Mouse (Mus musculus): Measurements from ENCODE around the gene Zfp839.

DNA sequence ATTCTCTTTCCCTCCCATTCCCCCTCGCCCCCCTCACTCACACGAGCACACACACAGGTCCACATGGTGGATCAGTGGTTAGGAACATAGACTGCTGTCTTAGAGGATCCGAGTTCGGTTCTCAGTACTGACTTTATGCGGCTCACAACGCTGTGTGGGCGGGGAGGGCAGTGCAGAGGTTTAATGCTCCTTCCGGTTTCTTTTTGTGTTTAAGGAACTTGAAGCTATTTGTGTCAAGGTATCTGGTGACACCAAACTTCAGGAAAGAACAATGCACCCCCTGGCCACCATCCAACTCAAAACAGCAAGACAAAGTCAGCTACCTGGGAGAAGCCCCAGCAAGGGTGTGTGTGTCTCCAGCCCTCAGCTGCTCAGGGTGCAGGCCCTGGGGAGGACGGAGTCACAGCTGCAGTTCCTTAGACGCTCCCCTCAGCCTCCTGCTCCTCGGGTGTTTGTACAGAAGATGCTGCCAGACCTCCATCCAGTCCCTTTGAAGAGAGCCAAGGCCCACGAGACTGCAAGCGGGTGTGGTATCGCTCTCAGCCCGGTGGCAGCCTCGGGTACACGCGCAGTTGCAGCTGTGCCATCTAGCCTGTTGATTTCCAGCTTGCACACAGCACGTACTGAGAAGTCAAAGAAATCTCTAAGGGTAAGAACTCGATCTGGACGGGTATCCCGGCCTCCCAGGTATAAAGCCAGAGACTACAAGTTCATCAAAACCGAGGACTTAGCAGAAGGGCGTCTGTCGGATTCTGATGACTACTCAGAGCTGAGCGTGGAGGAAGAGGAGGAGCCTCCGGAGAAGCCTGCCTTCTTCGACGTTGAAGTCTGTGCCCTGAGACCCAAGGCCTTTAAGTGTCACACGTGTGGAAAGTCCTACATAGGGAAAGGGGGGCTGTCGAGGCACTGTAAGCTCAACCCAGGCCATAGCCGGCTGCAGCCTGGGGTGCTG, 5.0 kb downstream of the Zfp839 start:
- TF ChIP-seq CTCF (IDR thresholded peaks at IDR 0.05; ENCODE audit: low read depth, low read length), result no peak; the same call in 1 of the 2 replicates
- TF ChIP-seq POLR2A (IDR thresholded peaks at IDR 0.05; ENCODE audit: borderline replicate concordance, low read depth, low read length), result no peak
